Mouse (Mus musculus): ENCODE measurements around the gene Higd1c. TPM values are rescaled to one million over a fixed set of nuclear protein-coding genes. Genes with fewer than 3 reads are reported as not detected.
"Not testable (repeated sequence)": the region's sequence is repeated elsewhere in the genome, so short reads cannot be mapped to it uniquely, and the experiment has no call there.

The Higd1c gene
- polyA plus RNA-seq, 1 experiment from 2014 or later: not detected

GRCm38 (mm10) chr15:100367119-100367518 is 2.8 kb downstream of the Higd1c start:
- 80% methylated on average over 7 of the region's 7 CpGs for WGBS
- H3K4me3 ChIP-seq: no peak overlapping the region
- no peak overlapping the region for H3K27ac ChIP-seq
- no peak overlapping the region for H3K4me2 ChIP-seq (replicated peaks)
- 0 out of 2 replicates have a peak, but pooled peaks cover 3% of the 10 kb centered on the region for H3K4me1 ChIP-seq
- ATAC-seq (ENCODE audit: insufficient number of reproducible peaks, insufficient read depth, low FRiP score, low TSS enrichment): no peak
- no peak overlapping the region for H3K9ac ChIP-seq
- no peaks in the 10 kb centered on the region for H3K9me3 ChIP-seq
- no peaks in the 10 kb centered on the region for H3K27me3 ChIP-seq
- H3K36me3 ChIP-seq: no peaks in the 10 kb centered on the region

GRCm38 (mm10) chr15:100375066-100375465 is 10.7 kb downstream of the Higd1c start:
- Histone ChIP-seq H3K9me3 (0 out of 2 replicates have a peak, but pooled peaks cover 3% of the 10 kb centered on the region), H3K4me2 (replicated peaks) (no peak overlapping the region), H3K27me3 (no peaks in the 10 kb centered on the region), H3K4me1 (no peaks in the 10 kb centered on the region), H3K36me3 (no peaks in the 10 kb centered on the region), H3K9ac (no peak overlapping the region), H3K4me3 (no peak overlapping the region), H3K27ac (no peak overlapping the region)
- ATAC-seq (ENCODE audit: insufficient number of reproducible peaks, insufficient read depth, low FRiP score, low TSS enrichment): no peak
- WGBS: 30% methylated on average over 5 of the region's 5 CpGs

DNA sequence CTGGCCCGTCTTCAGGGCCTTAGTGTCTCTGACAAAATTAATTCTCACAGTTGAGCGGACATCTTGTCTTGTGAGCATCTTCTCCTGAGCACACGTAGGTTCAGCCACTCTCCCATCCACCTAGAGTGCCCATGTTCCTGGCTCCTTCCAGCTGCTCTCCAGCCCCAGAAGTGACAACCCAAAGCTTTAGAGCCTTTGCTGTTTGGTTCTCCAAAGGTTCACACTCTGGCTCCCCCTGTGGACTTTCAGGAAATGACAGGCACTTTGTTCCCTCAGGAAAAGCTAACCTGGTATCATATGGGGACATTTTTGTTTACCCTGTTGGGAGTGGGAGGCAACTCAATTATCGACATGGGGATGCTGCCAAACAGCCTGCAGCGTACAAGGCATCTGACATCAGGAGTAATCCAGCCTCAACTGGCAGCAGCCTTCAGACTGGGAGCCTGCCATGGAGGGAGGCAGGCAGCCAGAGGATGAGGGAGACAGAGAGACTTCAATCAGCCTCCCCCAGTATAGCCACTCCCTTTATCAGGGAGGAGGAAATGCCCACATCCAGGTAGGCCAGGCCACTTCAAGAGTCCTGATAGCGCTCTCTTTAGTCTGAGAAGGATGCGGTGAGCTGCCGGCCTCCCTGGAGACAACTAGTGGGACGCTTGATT is 13.6 kb downstream of the Higd1c start:
- H3K4me3 ChIP-seq; H3K9ac ChIP-seq; H3K9me3 ChIP-seq; ATAC-seq (ENCODE audit: insufficient number of reproducible peaks, insufficient read depth, low FRiP score, low TSS enrichment); H3K4me2 ChIP-seq (replicated peaks); H3K4me1 ChIP-seq; H3K36me3 ChIP-seq; H3K27me3 ChIP-seq; H3K27ac ChIP-seq: not testable (repeated sequence)
- 32% methylated on average over 4 of the region's 9 CpGs for WGBS

GRCm38 (mm10) chr15:100379658-100380057 is 15.3 kb downstream of the Higd1c start:
- Histone ChIP-seq H3K9me3 (no peaks in the 10 kb centered on the region), H3K9ac (no peak overlapping the region), H3K27me3 (no peaks in the 10 kb centered on the region), H3K4me1 (no peaks in the 10 kb centered on the region), H3K36me3 (no peaks in the 10 kb centered on the region), H3K27ac (no peak overlapping the region), H3K4me3 (no peak overlapping the region), H3K4me2 (replicated peaks) (no peak overlapping the region)
- WGBS: 83% methylated on average over 8 of the region's 8 CpGs
- ATAC-seq (ENCODE audit: insufficient number of reproducible peaks, insufficient read depth, low FRiP score, low TSS enrichment): no peak

DNA sequence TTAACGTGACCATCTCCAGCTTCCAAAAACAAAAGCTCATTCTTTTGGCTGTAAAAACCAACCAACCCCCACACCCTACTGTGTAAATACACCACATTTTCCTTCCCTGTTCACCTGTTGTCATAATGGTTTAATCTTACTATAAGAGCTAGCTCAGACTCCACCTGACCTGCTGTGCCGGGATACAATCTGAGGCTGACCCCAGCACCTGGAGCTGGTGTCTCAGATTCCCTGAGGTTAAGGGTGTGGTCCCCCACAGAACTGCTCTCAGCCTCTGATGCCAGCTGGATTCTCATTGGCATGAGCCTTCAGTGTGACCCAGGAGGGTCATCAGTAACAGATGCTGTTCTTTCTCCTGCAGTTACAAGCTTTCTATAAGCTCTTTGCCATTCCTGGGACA is 15.8 kb downstream of the Higd1c start:
- no peak for ATAC-seq (ENCODE audit: insufficient number of reproducible peaks, insufficient read depth, low FRiP score, low TSS enrichment)
- Histone ChIP-seq H3K4me3 (no peak overlapping the region), H3K4me2 (replicated peaks) (no peak overlapping the region), H3K4me1 (no peaks in the 10 kb centered on the region), H3K27me3 (no peaks in the 10 kb centered on the region), H3K9me3 (no peaks in the 10 kb centered on the region), H3K9ac (no peak overlapping the region), H3K36me3 (no peaks in the 10 kb centered on the region), H3K27ac (no peak overlapping the region)
- WGBS: 64% methylated on average over 2 of the region's 2 CpGs

- Histone ChIP-seq H3K36me3 (no peaks in the 10 kb centered on the region), H3K4me2 (replicated peaks) (no peak overlapping the region), H3K27me3 (no peaks in the 10 kb centered on the region), H3K4me3 (no peak overlapping the region), H3K4me1 (peaks cover 11% of the 10 kb centered on the region), H3K27ac (no peak overlapping the region), H3K9me3 (no peaks in the 10 kb centered on the region), H3K9ac (no peak overlapping the region)
- 86% methylated on average over 9 of the region's 9 CpGs for WGBS
- no peak for ATAC-seq (ENCODE audit: insufficient number of reproducible peaks, insufficient read depth, low FRiP score, low TSS enrichment)
Measured at GRCm38 (mm10) chr15:100385705-100386104, 21.4 kb downstream of the Higd1c start.

GRCm38 (mm10) chr15:100387544-100388223 is 23.3 kb downstream of the Higd1c start:
- Histone ChIP-seq H3K9ac (no peak overlapping the region), H3K4me3 (no peak overlapping the region), H3K27ac (no peak overlapping the region), H3K27me3 (no peaks in the 10 kb centered on the region), H3K4me2 (replicated peaks) (no peak overlapping the region), H3K9me3 (no peaks in the 10 kb centered on the region), H3K4me1 (peaks cover 11% of the 10 kb centered on the region), H3K36me3 (no peaks in the 10 kb centered on the region; the same call in 1 of the 2 replicates)
- ATAC-seq (ENCODE audit: insufficient number of reproducible peaks, insufficient read depth, low FRiP score, low TSS enrichment): no peak
- WGBS: 90% methylated on average over 17 of the region's 17 CpGs

DNA sequence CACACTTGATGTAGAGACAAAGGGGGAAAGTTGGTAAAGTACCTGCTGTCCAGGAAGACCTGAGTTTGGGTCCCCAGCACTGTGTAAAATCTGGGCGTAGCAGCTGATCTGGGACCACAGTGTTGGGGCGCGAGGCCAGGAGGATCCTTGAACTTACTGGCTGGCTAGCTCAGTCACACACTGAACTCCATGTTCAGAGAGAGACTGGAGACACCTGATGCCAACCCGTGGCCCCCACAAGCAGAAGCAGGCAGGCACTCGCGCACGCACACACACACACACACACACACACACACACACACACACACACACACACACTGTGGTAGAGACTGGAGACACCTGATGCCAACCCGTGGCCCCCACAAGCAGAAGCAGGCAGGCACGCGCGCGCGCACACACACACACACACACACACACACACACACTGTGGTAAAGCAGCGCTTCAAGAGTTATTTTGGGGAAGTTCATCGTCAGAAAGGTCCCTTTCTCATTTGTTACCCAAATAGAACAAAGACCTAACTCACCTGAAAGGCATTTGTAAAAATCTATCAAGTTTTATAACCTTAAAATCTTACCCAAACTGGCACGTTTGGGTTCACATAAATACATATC is 24.0 kb downstream of the Higd1c start:
- H3K27ac ChIP-seq: no peak overlapping the region
- no peak for ATAC-seq (ENCODE audit: insufficient number of reproducible peaks, insufficient read depth, low FRiP score, low TSS enrichment)
- H3K4me1 ChIP-seq: peaks cover 11% of the 10 kb centered on the region
- H3K4me3 ChIP-seq: no peak overlapping the region
- H3K9me3 ChIP-seq: no peaks in the 10 kb centered on the region
- 87% methylated on average over 16 of the region's 16 CpGs for WGBS
- H3K9ac ChIP-seq: no peak overlapping the region
- H3K27me3 ChIP-seq: no peaks in the 10 kb centered on the region
- no peak overlapping the region for H3K4me2 ChIP-seq (replicated peaks)
- peaks cover 5% of the 10 kb centered on the region for H3K36me3 ChIP-seq

- WGBS: 60% methylated on average over 9 of the region's 9 CpGs
- no peak overlapping the region for H3K27ac ChIP-seq
- no peaks in the 10 kb centered on the region for H3K9me3 ChIP-seq
- no peak overlapping the region for H3K4me2 ChIP-seq (replicated peaks)
- H3K36me3 ChIP-seq: peaks cover 10% of the 10 kb centered on the region
- H3K27me3 ChIP-seq: no peaks in the 10 kb centered on the region
- H3K4me1 ChIP-seq: peaks cover 11% of the 10 kb centered on the region
- H3K4me3 ChIP-seq: no peak overlapping the region
- no peak for ATAC-seq (ENCODE audit: insufficient number of reproducible peaks, insufficient read depth, low FRiP score, low TSS enrichment)
- no peak overlapping the region for H3K9ac ChIP-seq
Measured at GRCm38 (mm10) chr15:100388886-100389285, 24.5 kb downstream of the Higd1c start.

DNA sequence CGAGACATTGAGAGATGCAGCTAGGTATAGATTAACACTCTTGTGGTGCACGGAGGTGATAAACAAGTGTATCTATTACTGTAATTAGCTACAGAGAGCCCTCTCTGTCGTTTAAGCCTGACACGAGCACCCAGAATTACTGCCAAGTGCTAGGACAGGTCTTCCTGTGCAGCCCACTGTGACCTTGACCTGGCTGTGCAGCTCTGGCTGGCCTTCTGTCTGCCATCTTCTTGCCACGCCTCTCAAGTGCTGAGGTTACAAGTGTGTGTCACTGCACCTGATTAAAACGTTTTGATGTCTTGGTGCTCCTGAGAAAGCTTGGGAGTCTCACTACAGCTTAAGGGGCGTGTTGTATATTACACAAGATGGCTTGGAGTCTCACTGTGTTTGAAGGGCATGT is 26.7 kb downstream of the Higd1c start:
- Histone ChIP-seq H3K4me2 (replicated peaks) (no peak overlapping the region), H3K36me3 (peaks cover 30% of the 10 kb centered on the region), H3K27ac (no peak overlapping the region), H3K9me3 (no peaks in the 10 kb centered on the region), H3K9ac (no peak overlapping the region), H3K27me3 (no peaks in the 10 kb centered on the region), H3K4me1 (peaks cover 11% of the 10 kb centered on the region), H3K4me3 (no peak overlapping the region)
- ATAC-seq (ENCODE audit: insufficient number of reproducible peaks, insufficient read depth, low FRiP score, low TSS enrichment): no peak
- 72% methylated on average over 7 of the region's 7 CpGs for WGBS

DNA sequence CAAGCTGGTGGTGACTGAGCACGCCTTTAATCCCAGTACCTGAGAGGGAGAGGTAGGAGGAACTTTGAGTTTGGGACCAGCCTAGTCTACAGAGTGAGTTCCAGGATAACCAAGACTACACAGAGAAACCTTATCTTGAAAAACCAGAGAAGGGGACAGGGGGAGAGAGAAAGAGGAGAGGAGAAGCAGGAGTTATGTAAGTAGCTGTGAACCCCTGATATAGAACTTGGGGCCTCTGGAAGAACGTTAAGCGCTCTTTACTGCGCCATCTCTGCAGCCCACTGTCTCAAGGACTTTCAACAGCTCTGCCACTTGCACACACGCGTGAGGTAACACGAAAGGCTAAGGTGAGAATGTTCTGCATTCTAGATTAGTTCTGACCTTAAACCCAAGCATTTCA is 27.3 kb downstream of the Higd1c start:
- Histone ChIP-seq H3K4me1 (peaks cover 11% of the 10 kb centered on the region), H3K4me3 (no peak overlapping the region), H3K9me3 (no peaks in the 10 kb centered on the region), H3K9ac (no peak overlapping the region), H3K27ac (no peak overlapping the region), H3K27me3 (no peaks in the 10 kb centered on the region), H3K36me3 (peaks cover 35% of the 10 kb centered on the region), H3K4me2 (replicated peaks) (no peak overlapping the region)
- ATAC-seq (ENCODE audit: insufficient number of reproducible peaks, insufficient read depth, low FRiP score, low TSS enrichment): no peak
- 94% methylated on average over 7 of the region's 7 CpGs for WGBS

DNA sequence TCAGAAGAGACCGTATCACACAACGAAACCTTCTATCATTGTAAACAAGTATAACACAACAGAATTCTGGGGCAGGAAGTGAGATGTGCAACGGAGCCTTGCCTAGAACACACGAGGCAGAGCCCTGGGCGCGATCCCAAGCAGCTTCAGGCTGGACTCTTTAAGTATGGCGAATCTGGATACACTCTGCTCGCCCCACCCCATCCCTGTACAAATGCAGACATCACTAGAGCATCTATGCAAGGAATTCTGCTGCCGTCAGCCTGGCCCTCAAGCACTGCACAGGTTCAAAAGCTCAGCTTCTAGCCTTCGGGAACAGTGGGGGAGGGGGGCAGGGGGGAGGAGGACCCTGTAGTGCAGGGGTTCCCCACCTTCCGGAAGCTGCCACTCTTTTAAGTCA is 28.7 kb downstream of the Higd1c start:
- H3K4me3 ChIP-seq: no peak overlapping the region
- ATAC-seq (ENCODE audit: insufficient number of reproducible peaks, insufficient read depth, low FRiP score, low TSS enrichment): no peak
- H3K27me3 ChIP-seq: no peaks in the 10 kb centered on the region
- peaks cover 49% of the 10 kb centered on the region for H3K36me3 ChIP-seq
- WGBS: 82% methylated on average over 11 of the region's 11 CpGs
- no peaks in the 10 kb centered on the region for H3K9me3 ChIP-seq
- H3K4me1 ChIP-seq: peaks cover 11% of the 10 kb centered on the region
- no peak overlapping the region for H3K4me2 ChIP-seq (replicated peaks)
- H3K9ac ChIP-seq: no peak overlapping the region
- no peak overlapping the region for H3K27ac ChIP-seq
